Mouse (Mus musculus) cortical plate, adult 2 months (tissue): ENCODE data around the gene Wwtr1.

ENCODE experiments used
- CTCF ChIP-seq: fragments of 200-500 bp; IDR thresholded peaks from 2 replicates; pipeline ENCODE4 v1.5.1; 2011; ENCODE audit warnings: mild to moderate bottlenecking, control low read depth, low read length; ENCODE audit not compliant: insufficient read depth; ENCODE audit errors: extremely low read depth
- POLR2A ChIP-seq: fragments of 200-500 bp; IDR thresholded peaks from 2 replicates; pipeline ENCODE4 v1.6.1; 2011; ENCODE audit warnings: mild to moderate bottlenecking, low read length, control low read depth; ENCODE audit not compliant: insufficient read depth; ENCODE audit errors: extremely low read depth

- no peak for TF ChIP-seq CTCF
- TF ChIP-seq POLR2A: no peak
Observed at GRCm38 (mm10) chr3:57557408-57557807, 18.3 kb downstream of the Wwtr1 start.
